Mouse (Mus musculus) MN1 (cell line): ENCODE data around the gene Gtf2e1.

Experiments used
- DNase-seq: peaks from one replicate; pipeline ENCODE4 v3.0.0-alpha.2; 2016; ENCODE audit warnings: low spot score

The Gtf2e1 gene

GRCm38 (mm10) chr16:37546312-37546711 lies 6.7 kb upstream of the Gtf2e1 start:
- no peak for DNase-seq

DNA sequence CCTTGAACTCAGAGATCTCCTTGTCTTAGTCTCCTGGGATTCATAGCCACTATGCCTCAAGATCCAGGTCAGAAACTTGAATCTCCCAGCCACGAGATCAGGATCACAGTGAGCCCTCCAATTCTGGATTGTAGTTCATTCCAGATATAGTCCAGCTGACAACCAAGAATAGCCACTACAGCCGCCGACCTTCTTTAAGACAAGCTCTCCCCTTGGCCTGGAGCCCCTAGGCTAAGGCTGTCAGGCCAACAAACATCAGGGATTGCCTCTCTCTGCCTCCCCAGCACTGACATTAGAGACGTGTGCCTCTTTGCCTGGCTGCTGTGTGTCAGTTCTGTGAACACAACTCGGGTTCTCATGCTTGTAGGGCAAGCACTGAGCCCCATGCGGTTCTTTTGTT lies 1.2 kb upstream of the Gtf2e1 start:
- no peak for DNase-seq

- no peak for DNase-seq
These were observed 364 bp downstream of the Gtf2e1 start for GRCm38 (mm10) chr16:37539240-37539610.

DNA sequence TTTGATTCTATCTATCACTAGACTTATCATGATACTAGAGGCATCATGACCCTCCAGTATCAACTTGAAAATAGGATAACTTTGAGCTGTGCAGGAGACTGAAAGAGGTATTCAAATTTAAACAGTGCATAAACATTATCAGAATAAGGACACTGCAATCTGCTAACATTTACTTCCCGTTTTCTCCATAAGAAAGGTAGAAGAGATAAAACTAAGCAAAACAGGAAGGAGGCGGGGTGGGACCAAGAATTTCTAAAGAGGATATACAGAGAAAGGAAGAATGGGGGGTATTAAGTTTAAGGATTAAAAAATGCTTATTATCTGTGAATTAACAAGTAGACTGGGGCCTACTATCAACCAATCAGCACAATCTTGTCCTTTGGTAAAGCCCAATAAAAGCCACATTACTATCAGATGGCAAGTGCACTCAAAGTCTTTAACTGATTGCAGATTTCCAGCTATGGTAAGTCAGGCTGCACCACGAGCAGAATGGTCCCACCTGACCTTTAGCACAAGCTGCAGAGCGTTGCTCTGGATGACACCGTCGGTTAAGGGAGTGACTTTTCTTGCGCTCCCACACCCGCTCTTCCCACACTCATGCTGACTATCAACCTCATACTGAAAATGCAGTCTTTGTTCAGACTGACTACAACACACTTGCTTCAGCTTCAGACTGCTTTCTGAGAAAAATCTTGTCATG lies 6.1 kb downstream of the Gtf2e1 start:
- no peak for DNase-seq

- DNase-seq: no peak
These were observed 7.5 kb downstream of the Gtf2e1 start for GRCm38 (mm10) chr16:37532046-37532445.

- no peak for DNase-seq
These were observed 9.4 kb downstream of the Gtf2e1 start for GRCm38 (mm10) chr16:37530170-37530569.

- no peak for DNase-seq
These were observed 12.8 kb downstream of the Gtf2e1 start for GRCm38 (mm10) chr16:37526688-37527223.

DNA sequence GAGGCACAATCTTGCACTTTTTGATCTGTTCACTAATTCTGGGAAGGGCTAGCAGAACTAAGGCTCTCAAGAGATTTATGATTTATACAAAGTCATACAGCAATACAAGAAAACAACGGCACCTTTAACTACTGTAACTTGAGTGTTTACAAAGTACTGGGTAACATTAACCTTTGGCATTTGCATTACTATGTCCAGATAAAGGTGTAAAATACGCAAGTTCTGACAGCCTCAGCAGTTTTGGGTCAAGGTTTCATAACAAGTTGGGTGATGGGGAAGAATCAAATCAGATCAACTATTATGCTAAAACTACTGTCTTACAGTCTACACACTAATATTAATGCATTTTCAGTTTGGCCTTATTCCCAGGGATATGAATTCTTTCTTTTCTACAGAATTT lies 14.5 kb downstream of the Gtf2e1 start:
- no peak for DNase-seq

- no peak for DNase-seq
These were observed 17.4 kb downstream of the Gtf2e1 start for GRCm38 (mm10) chr16:37522100-37522697.

- DNase-seq: no peak
These were observed 19.2 kb downstream of the Gtf2e1 start for GRCm38 (mm10) chr16:37520190-37521040.

DNA sequence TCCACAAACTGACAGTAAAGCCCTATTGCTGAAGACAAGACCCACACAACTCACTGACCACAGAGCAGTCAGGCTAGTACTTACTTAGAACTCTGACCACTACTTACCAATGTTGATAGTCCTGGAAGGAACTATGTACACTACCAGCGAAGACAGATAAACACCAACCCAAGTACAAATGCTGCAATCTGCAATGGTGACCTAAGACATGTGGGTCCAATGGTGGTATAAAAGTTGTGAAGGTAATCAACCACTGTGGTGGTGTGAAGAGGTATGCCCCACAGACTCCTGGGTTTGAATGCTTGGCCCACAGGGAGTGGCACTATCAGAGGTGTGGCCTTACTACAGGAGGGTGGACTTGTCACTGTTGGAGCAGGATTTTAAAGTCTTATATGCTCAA lies 19.9 kb downstream of the Gtf2e1 start:
- DNase-seq: no peak

DNA sequence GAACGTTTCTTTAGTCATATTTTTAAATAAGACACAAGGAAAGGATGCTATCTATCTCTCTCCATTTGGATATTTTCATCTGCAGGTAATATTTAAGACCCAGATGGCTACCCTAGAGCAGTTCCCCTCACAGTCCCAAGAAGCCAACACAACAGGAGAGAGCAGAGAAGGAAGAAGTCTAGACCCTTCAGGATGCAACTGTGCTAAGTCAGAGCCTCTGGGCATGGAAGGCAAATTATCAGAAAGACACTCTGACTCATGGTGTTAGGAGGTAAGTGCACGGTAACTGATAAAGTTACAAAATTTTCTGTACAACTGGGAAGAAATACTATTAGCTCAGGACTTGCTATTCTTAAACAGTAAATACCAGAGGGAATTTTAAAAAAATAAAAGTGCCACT lies 20.9 kb downstream of the Gtf2e1 start:
- DNase-seq: no peak

DNA sequence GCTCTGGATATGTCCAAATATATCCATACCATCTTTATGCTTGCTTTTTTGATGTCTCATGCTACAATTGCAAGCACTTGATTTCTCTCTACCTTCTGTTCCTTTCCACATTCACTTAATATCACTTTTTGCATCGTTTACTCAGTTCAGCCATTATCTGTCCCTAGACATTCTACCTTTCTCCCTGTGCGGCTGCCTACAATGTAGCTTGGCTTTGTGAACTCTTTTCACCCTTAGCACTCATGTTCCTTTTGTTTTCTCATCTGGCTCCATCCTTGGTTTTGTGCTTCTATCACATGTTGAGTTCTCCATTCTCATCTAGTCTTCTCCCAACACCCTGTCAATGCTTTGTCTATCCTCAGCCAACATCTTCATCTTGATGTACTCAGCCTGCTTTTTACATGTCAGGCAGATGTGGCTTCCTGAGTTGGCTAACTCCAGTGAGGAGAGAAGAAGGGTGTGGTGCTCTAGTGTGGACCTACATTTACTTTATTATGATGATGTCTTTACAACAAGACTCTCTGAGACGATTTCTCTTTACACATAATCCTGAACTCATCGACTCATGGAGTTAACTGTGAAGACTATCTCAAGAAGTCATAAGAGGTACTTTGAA lies 21.9 kb downstream of the Gtf2e1 start:
- no peak for DNase-seq

DNA sequence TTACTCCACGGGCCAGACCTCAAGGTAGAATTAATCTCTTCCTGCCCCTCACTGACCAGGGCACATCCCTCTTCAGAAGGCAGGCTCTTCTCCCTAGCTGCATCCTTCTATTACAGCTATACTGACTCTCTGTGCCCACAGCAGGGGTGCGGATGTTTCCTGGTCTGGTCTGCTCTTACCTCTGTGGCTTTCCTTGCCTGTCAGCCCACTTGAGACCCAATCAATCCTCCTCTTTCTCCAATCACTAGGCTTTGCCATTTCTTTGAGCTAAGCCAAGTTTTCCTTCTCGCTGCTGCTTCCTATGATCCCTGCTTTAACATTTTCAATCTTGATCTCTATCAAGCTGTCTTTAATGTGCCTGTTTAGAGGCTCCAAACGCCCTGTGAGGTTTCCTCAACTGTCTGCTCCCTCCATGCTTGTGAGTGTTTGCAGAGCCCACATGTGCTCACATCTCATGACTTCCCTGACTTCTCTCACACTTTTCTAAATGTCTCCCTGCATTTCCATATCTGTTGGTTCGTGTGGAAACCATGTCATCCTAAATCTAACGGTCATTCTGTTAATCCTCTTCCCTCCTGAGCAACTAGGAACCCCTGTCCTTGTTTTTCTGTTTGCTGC lies 23.1 kb downstream of the Gtf2e1 start:
- no peak for DNase-seq

DNA sequence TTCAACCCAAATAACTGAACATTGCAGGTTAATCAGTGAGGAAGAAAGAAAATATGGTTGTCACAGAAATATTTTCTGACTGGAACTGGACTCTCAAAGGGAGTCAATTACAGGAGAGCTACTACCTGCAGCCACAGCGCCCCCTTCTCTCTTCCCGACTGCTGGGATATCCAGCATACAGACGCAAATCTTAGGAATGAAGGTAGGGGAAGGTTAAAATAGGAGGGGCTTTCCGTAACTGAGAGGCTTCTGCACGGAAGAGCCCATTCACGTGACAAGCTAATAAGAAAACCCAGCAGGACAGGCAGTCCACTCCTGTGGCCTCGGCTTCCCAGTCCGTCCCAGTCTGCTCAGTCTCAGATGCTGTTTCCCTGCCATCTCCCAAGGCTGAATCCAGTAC lies 24.9 kb downstream of the Gtf2e1 start:
- no peak for DNase-seq

GRCm38 (mm10) chr16:37511489-37511888 lies 28.1 kb downstream of the Gtf2e1 start:
- DNase-seq: no peak

- DNase-seq: no peak
These were observed 32.8 kb downstream of the Gtf2e1 start for GRCm38 (mm10) chr16:37506751-37507150.

DNA sequence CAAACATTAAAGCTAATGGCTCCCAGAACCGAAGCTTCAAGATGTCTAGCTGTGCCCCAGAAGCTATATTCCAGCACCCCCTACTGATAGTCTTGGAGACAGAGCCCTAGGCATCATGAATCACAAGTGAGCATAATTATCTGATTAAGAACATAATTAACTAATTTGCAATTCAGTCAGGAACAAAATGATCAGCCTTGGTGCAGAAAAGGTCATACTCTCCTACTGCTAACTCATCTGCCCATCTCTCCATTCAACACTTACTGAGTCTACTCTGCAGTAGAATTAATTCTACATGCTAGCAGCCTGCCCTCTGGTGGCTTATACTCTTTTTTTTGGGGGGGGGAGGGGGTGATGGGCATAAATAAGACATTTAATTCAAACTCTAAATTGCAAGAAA lies 35.1 kb downstream of the Gtf2e1 start:
- no peak for DNase-seq

GRCm38 (mm10) chr16:37498581-37498980 lies 41.0 kb downstream of the Gtf2e1 start:
- no peak for DNase-seq

DNA sequence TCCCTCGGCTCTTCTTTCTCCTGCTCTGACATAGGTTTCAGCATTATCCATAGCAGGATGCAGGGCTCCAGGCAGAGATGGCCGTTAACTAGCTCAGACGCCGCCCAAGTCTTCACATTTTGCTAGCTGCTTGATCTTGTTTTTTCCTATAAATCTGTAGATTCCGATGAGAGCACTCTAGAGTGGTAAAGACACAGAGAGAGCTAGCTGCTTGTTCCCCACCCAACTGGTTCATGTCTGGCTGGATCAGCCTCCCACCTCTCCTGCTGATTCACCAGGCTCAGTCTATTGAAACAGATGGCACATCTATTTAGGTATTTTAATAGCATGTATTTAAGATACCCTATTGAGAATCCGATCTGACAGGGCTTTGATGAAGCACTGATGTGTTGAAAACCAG lies 44.6 kb downstream of the Gtf2e1 start:
- DNase-seq: no peak

- DNase-seq: no peak
These were observed 52.6 kb downstream of the Gtf2e1 start for GRCm38 (mm10) chr16:37486826-37487612.
